Mouse (Mus musculus) kidney, adult 8-10 months (tissue): ENCODE results near the gene Emid1.
A peak's percentile ranks its signal among the peaks of the same experiment; 100 is the strongest.
"Not testable (repeated sequence)": the region's sequence is repeated elsewhere in the genome, so short reads cannot be mapped to it uniquely, and the experiment has no call there.

ENCODE experiments used
- DNase-seq, 2 experiments: peaks; one replicate each; pipeline ENCODE4 v3.0.0; 2022

Emid1 gene

DNA sequence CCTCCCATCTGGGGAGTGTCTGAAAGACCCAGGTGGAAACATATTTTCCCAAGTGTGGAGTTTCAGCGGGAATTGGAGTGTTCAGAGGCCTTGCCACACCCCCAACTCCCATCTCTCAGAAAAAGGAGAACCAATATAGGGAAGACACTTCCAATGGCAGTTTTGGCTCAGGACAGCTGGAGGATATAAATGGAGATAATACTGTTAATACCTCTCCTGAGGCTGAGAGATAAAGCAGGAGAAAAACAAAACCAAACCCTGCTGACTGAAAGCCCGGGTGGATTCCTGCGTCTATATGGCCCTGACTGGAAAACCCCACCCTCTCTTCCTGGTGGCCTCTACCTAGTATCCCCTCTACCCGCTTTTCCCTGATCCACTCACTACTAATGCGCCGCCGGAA lies 49.7 kb downstream of the Emid1 start:
- DNase-seq: no peak

DNA sequence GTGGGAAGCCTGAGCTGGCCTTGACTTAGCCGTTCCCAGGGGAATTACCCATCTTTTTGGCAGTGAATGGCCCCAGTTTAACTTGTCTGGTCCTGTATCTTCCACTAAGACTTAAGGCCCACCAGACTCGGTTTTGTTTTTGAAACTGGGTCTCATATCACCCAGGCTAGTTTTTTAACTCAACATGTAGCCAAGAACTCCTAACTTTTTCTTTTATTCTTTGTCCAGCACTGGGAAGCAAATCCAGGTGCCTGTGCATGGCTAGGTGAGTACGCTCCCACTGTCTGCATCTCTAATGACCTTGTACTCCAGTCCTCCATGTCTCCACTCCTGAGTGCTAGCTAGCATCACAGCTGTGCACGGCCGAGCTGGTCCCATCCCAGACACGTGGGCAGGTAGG lies 50.4 kb downstream of the Emid1 start:
- no peak for DNase-seq

DNA sequence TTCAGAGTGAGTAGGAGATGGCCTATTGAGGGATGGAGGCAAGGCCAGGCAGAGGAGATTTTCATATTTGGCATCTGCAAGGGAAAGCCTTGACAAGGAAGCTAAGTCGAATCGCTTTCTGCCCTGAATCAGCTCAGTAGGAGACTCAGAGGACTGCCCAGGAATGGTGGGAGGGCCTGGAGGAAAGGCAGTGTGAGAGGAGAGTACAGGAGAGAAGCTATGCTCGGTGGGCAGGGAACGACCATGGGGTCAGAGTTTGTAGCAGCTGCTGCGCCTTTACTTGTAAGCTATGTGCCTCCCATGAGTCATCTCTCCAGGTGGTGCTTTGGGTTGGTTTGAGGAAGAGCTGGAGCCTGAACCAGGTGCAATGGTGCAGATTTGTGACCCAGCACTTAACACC lies 51.3 kb downstream of the Emid1 start:
- DNase-seq: no peak

DNA sequence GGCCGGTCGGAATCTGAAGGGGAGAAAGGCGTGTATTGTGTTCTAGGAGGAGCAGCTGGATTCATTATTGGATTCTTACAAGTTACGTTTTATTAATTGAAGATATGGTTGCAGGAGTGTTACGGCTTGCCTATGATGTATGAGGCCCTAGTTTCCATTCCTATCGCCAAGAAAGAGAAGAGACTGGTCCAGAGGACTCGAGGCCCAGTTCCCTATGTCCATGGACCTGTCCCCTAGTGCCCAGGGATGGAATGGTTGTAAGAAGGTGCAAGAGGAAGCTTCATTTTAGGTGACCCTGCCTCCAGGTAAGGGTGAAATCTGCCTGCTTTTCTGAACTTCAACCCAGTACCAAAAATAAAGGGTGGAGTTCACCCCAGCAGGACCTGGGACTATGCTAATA lies 51.8 kb downstream of the Emid1 start:
- no peak for DNase-seq

DNA sequence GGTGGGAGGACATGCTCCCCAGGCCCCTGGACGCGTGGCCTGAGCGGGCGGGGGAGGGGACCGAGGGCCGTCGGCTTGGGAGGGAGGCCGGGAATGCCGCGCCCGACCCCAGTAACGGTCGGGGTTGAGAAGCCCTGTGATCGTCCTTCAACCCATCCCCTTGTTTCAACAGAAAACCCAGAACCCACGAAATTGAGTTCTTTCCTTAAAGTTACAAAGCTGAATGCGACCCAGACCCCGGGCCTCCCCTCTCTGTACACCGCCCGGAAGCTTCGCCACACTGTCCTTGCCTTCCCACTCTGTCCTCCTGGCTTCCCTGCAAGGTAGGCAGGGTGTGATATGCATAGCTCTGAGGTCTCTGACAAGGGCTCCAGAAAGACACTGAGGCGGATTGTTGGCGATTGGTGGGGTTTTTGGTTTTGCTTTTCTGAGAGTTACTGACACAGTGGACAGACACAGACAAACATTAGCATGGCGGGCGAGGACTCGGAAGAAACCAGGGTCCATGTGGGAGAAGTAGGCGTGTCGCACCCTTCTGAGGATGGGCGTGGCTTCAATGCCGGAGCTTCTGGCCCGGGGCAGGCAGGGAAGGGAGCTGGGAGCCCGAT lies 52.4 kb downstream of the Emid1 start:
- peak; percentile 82 to 89 for DNase-seq

DNA sequence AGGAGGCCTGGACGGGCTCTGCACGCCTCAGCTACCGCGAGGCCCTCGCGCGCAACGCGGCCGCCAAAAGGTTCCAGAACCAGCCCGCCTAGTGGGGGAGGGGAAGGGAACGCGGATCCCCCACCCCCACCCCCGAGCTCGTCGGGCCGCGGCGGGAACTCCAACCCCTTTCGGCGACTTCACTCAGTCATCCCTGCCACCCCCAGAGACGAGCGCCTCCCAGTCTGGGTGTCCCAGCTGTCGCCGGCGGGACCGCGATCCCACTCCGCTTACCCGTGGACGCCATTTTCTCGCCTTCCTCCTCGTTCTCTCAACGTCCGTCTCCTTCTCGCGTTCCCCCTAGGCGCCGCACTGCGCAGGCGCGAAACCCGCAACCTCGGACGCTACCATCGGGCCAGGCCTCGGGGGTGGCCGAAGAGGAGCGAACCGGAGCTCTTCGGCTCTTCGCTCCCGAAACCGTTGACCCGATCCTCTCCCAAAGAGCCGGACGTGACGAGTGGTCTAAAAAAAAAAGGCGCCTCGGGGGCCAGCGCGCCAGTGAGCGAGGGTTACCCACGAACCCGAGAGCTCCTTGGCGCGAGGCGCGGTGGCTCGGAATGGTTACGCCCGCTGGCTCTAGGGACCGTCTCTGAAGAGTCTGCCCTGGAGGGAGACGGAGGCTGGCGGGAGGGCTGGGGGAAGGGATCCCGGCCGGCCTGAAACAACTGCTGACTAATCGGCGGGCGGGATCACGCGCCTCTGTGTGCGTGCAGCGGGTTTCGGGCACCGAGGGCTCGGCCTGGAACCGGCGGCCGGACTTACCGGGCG lies 53.1 kb downstream of the Emid1 start, which contains the start of the genes Rhbdd3 and Ewsr1:
Gene Rhbdd3, plus strand, starts transcription at position 191 of the 807 bp plus-strand sequence.
Gene Ewsr1, minus strand, starts transcription at position 531 of the 807 bp plus-strand sequence.
- peak; percentile 94 to 96 for DNase-seq

DNA sequence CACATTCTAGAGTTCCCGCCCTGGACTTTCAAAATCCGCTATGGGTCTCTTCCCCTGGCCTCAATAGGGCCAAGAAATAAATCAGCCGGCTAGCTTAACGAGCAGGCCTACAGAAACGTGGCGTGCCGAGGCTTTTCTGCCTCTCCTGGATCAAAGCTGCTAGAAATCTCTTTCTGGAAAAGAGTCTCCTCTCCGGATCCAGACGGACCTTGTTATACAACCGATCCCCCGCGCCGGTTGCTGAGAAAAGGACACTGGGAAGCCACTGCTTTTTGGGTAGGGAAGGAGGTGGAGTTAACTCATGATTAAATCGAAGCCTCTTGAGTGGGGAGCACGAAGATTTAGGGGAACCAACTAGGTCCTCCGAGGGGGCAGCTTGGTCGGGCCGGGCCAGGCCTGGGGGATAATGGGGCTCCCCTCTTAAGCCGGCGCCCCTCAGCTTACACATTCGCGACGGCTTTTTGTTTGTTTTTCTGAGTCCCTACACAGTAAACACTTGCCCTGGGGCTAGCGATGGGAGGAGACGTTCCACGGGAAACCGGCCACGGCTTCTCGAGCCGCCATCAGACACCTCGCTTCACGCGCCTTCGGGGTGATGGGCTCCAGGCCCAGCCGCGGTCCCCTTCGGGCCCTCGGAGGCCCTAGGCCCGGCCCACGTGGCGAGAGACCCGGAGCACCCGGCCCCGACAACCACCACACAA lies 53.9 kb downstream of the Emid1 start:
- DNase-seq: peak; percentile 47 to 64

DNA sequence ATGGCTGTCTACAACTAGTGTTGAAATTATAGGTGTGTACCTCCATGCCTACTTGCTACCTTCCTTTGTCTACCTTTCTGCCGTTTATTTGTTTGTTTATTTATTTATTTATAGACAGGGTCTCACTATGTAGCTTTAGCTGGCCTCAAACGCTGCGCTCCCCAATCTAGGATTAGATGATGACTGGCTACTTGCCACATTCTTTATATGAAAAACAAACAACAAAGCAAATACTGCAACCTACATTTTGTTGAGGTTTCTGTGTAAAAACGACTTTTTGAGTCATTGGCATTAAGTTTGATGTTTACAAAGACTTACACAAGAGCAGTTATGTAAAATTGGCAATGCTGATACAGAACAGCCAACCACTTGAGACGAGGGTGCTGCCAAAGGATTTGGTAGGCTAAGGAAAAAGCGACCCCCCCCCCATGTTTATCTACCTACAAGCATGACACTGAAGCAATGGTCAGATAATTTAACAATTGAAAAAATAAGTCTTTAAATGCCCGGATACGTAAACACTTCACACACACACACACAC lies 55.5 kb downstream of the Emid1 start:
- no peak for DNase-seq

DNA sequence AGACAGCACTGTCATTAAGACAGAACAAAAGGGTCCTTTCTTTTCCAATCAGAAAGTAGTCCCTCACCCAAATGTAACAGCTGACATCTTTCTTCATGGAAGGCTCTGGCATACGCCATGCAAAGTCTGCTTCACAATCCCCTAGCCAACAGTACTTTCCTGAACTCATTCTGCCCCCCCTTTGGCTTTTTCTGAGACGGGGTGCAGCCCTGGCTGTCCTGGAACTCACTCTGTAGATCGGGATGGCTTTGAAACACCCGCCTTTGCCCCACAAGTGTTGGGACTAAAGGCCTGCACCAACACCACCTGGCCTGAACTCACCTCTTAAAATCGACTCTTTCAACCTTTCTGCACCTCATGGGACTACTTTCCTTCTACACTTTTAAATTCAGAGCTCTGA lies 56.2 kb downstream of the Emid1 start:
- no peak for DNase-seq

DNA sequence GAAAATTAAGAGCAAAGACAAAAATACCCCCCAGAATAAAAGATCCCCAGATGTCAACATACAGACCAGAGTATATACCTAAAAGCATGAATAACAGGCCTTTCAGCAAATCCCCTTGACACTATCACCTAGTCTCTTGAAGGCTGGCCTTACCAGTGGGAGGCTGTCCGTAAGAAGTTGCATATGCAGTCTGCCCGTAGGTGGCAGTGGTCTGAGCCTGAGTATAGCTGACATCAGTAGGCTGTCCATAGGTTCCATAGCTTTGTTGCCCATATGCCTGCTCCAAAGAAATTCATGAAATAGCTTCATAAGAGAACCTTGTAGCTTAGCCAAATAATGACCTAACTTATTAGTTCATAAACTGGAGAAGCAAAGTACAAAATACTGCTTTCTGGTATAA lies 60.4 kb downstream of the Emid1 start:
- no peak for DNase-seq

DNA sequence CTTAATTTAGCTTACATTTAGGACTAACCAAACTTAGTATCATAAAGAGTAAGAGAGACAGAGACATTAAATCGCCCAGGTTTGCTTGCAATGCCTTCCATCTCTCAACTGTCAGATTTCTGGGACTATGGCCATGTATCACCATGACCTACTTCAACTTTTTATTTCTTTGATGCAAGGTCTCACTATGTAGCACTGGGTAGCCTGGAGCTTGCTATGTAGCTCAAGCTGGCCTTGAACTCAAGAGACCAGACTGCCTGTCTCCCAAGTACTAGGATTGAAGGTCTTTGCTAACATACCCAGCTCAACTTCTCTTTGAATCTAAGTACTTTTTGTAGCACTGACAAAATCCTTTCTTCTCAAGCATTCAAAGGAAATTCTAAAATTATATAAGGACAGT lies 62.9 kb downstream of the Emid1 start:
- DNase-seq: no peak

DNA sequence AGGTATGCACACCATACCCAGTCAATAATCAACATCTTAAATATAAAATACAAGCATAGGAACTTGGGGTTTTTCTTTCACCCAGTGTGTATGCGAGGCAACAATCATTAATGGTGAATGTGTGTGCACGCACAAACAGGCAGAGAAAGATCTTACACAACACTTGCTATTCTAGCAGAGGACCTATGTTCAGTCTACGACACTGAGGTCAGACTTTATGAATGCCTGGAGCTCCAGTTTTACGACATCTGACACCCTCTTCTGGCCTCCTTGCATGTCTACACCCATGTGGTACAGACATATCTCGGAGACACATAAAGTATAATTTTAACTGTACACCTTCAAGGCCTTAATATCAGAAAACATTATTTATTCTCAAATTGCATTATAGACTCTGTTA lies 75.2 kb downstream of the Emid1 start:
- not testable (repeated sequence) for DNase-seq

DNA sequence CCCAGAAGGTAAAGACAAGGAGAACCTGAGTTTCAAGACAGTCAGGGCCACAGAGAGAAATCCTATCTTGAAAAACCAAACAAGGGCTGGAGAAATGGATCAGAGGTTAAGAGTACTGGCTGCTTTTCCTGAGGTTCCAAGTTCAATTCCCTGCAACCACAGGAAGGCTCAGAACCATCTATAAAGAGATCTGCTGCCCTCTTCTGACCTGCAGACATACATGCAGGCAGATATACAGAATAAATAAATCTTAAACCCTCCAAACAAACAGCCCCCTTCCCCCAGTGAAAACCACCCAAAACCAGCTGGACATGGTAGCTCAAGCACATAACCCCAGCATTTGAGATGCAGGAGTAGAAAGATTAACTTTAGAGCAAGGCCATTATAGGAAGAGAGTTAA lies 76.3 kb downstream of the Emid1 start:
- no peak for DNase-seq

DNA sequence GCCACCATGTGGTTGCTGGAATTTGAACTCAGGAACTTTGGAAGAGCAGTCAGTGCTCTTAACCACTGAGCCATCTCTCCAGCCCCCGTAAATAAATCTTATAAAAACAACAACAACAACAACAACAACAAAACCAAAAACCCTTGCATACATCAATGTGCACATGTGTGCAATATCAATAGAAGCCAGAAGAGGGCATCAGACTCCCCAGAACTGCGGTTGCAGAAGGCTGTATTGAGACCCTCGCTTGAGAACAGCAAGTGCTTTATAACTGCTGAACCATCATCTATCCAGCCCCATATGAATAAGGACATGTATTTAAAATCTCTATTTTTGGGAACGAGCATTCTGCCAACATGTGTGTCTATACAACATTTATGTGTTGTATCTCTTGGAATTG lies 77.2 kb downstream of the Emid1 start:
- no peak for DNase-seq

DNA sequence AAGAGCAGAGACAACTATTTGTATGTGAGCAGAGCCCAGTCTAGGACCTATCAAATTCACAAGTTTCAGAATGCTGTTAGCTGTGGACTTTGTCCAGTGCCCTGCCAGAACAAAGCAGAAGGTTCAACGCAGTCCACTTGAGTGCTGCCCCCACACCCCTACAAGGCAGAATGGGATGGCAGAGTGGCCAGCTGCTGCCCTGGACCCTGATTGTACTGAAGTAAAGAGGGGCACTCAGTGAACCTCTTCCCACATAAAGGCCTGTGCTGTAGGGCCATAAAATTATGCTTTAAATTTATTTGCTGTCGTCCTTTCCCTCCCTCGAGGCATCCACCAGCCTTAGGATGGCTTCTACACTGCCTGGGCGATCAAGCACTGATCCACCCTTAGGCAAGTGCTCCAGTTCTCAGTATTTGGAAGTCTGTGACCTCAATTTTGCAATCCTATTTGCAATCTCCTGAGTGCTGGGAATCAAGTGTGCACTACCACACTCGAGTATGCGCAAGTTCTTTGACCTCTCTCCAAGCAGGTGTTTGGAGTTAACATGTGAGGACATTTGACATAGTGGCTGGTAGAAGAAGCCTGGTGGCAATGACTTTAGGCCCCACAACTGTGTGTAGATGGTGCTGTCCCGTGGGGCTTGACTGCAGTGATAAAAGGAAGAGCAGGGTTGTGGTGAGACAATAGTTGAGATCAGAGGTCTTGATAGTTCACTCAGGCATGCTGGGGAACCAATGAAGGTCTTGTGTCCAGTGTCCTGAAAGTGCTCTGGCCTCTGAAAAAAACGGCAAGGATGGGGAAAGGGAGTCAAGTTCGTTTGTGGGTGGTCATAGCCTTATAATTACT lies 83.7 kb downstream of the Emid1 start:
- no peak for DNase-seq

DNA sequence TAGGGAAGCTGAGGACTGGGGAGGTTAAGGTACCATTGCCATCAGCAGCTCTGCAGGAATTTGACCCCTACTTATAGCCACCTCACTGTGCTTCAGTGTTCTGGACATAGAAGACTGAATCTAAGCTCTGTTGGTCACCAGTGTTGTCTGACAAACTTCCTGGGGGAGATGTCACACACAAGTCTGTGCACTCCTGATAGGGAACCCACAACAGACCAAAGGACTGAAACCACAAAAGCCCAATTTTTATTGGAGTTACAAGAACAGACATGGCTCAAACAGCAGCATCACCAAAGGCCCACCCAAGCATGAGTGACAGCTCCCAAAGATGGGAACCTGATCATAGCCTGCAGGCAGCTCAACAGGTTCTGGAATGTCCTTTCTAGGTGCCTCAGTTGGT lies 85.0 kb downstream of the Emid1 start:
- no peak for DNase-seq

DNA sequence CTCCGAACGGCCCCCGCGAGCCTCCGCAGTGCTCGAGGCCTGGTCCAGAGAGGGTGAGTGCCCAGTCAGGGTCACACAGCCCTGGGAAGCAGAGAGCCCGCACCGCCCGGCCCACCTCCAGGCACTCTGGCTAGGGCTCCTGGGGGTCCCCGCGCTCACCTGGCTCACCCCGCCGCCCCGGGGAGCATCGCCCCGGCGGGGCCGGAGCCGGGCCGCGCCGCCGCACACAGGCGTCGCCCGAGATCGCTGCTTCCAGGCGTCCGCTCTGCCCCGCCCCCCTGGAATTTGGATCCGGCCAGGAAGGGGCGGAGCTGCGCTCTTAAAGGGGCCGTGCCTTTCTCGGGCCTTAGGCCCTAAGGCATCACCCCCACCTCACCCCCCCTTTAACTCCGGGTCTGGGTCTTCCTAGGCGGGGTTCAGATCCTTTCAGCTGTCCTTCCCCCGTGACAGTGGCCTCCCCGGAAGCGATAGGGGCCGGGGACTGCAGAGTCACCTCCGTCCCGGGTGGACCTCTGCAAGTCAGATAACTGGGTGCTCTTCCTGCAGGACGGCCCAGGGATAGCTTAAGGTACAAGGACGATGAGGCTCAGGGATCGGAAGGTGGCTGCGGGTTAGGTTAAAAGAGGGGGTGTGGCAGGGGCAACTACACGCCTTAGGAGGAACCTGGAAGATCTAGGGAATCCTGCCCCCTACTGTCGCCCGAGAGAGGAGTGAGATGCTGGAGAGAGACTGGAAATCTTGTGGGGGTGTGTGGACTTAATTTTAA lies 86.8 kb downstream of the Emid1 start, which contains the start of gene Gas2l1:
Gene Gas2l1, minus strand, starts transcription at position 272 of the 766 bp plus-strand sequence.
- DNase-seq: peak; percentile 86 to 92

DNA sequence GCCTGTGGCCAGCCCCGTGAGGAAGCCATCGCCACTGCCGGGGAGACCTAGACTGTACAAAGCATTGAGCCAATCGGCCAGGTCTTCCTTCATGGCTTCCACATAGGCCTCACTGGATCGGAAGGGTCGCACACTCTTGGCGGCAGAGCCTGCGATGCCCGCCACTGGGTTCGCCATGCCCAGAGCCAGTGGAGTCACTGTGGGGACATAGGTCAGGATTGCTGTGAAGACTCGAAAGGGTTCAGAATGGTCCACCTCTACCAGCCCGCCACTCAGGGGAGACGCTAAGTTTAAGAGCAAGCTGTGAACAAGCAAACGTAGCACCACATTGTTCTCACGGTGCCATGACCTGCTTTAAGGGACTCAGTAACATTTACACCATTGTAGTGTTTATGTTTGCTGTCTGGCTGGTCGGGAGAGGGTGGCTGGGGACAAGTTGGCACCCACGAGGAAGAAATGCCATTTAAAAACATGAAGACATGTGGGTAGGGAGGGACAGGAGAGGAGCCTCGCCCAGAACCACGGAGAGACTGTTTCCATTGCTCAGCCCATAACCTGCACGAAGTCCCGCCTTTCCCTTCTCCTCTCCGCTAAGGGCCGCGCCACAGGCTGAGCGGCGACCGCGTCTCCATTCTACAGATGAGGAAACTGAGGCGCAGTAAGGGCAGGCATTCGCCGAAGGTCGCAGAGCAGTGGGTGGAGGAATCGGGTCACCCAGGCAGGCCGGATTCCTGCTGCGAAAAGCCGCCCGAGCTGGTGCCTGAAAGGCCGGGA lies 87.6 kb downstream of the Emid1 start:
- no peak for DNase-seq

DNA sequence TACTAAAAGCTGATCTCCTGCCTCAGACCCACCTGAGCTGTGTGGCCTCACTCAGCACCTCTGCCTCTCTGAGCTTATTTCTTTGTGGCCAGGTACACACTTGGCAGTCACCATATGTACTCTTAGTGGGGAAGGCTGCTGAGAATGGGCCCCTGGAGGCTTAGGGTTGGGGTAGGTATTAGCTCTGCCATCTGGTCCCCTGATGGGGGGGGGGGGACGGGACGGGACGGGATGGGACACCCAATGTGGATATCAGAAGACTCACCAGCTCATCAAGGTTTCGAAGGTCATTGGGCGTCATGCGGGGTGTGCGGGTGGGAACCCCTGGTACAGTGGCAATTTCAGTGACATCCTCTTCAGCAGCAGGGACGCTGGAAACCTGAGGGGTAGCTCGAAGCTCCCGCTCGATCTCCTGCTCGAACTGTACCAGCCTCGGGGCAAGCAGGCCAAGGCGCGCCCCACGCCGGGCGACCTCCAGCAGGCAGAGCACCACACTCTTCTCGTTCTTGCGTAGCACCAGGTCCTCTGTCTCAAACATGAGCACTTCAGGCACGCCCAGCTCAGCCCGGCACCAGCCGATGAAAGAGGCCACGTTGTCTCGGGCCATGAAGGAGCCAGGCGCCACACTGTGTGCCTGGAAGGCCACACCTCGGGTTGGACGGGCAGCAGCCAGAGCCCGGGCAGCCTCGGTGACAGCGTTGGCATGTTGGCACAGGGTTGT lies 88.3 kb downstream of the Emid1 start:
- DNase-seq: no peak

DNA sequence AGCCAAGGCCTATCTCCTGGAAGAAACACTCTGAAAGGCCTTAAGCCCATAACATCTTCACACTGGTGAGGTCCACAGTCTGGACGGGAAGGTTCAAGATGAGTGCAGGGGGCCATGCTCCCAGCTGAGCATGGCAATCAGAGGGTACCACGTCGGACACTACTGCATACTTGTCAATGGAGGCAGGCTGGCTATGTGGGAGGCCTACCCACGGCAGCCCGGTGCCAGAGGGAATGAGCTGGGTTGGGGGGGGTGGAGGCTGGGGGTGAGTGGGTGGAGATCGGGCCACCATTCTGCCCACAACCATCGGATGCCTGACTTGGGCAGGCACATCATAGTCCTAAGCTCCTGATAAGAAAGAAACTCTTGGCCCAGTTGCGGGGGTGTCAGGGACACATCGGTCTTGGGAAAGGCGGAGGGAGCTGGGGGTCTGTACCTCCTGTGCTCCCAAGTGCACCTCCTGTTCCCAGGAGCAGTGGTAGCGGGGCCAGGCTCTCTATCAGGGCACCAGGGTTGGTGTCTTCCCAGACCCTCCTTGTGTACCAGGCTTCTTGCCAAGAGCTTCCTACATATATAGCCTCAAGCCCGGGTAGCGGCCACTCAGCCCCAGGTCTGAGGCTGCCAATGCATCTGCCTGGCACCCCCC lies 89.1 kb downstream of the Emid1 start:
- no peak for DNase-seq
